Mouse (Mus musculus): ENCODE measurements around the gene Mindy3. TPM values are rescaled to one million over a fixed set of nuclear protein-coding genes. Genes with fewer than 3 reads are reported as not detected.

Mindy3 gene
- total RNA-seq, 2 experiments from 2014 or later = 52.1 to 54.8 TPM

GRCm38 (mm10) chr2:12316361-12316760 is 102.9 kb downstream of the Mindy3 start:
- DNase-seq (ENCODE audit: low spot score in 2 of 2) = no peak
- intact Hi-C loops (cut with DNase I) = no loop called here

- intact Hi-C loops (cut with DNase I) = no loop called here
- no peak for DNase-seq (ENCODE audit: low spot score in 2 of 2)
Observed at GRCm38 (mm10) chr2:12314028-12314427, 105.2 kb downstream of the Mindy3 start.

- DNase-seq (ENCODE audit: low spot score in 2 of 2) = no peak
- intact Hi-C loops (cut with DNase I) = loop anchor here (10.0 kb wide), 1 partner anchor 514 kb away; no protein-coding TSS in a partner anchor
Observed at GRCm38 (mm10) chr2:12308466-12308865, 110.8 kb downstream of the Mindy3 start.

- intact Hi-C loops (cut with DNase I) = loop anchor here (10.0 kb wide), 1 partner anchor 513 kb away; no protein-coding TSS in a partner anchor
- DNase-seq (ENCODE audit: low spot score in 2 of 2) = no peak
Observed at GRCm38 (mm10) chr2:12307311-12307710, 112.0 kb downstream of the Mindy3 start.

DNA sequence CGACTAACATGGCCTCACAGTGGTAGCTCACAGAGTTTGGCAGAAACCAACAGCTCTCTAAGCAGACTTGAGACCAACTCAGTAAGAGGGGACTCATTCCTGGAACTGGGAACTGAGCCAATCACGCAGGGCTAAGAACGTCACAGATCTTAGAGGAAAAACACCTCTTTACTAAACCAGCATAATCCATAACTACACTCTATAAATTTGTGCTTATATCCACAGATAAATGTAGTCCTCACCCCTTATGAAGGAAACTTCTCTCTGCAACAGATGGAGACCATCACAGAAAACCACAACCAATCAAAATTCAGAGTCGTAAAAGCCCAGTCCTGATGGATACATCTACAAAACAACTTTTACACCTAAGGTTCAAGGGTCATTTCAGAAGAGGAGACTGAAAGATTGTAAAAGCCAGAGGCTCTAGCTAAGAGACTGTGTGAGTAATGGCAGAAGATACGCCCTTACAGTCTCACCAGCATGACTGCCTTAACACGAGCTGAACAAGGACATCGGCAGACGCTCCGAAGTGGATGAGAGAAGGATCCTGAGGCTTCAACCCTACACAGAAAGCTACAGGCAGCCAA is 114.1 kb downstream of the Mindy3 start:
- intact Hi-C loops (cut with DNase I) = loop anchor here (10.0 kb wide), 1 partner anchor 510 kb away; no protein-coding TSS in a partner anchor
- no peak for DNase-seq (ENCODE audit: low spot score in 2 of 2)

DNA sequence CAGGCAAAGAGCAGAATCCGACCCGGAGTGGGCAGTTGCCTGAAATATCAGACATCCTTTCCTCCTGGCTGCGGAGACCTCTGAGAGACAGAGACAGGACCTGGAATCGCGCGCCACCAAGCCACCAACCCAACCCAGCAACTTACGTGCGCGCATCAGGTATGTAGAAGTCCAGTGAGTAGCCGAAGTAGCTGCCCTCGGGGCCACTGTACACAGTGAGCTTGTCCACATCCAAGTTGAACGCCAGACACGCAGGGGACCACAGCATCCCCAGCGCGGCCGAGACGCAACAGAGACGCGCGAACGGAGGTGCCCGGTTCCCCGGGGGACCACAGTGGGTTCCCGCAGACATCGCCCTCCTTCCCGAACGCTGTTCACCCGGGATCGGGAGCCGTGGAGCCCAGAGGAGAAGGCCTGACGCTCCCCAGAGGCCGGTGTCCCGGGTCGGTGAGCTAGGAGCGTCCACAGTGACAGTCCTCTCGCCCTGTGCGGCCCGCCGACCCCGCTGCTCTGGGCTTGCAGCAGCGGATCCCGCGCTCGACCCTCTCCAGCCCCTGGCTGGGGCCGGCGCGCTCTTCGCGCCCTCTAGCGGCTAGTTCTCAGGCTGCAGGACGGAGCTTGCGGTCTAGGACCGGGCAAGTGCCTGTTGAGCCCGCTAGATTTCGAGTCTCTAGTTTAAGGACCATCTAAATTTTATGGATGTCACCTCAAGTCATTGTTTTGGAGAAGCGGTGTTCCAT is 117.7 kb downstream of the Mindy3 start, which contains the start of gene Itga8:
Itga8 (minus strand) TSS at position 492 of the 740 bp plus-strand sequence.
- intact Hi-C loops (cut with DNase I) = loop anchor here (1.0 to 10.0 kb wide), 5 partner anchors 86 to 507 kb away; no protein-coding TSS in a partner anchor
- DNase-seq (ENCODE audit: low spot score in 2 of 2) = peak; percentile 80 to 83

- intact Hi-C loops (cut with DNase I) = loop anchor here (1.0 to 10.0 kb wide), 5 partner anchors 87 to 506 kb away; no protein-coding TSS in a partner anchor
- DNase-seq (ENCODE audit: low spot score in 2 of 2) = peak in 1 of 2 experiments; percentile 38
Observed at GRCm38 (mm10) chr2:12300449-12301228, 118.6 kb downstream of the Mindy3 start.

DNA sequence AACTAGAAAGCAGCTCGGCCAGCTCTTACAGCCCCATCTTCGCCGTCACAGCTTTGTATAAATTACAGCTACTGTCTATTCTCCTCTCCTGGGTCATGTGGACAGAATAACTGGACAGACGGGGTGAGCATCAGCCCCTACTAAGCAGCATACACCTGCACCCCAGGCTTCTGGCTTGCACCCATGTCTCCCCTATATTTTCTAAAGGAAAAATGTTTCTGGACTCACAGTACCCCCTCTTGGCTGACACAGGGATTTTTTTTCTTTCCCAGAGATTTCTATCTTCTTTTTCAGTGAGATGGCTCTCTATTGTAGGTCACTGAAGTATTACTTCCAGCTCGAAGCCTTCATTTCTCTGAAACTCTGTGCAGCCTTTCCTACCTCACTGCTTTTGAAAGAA is 122.0 kb downstream of the Mindy3 start:
- DNase-seq (ENCODE audit: low spot score in 2 of 2) = no peak
- intact Hi-C loops (cut with DNase I) = loop anchor here (1.0 kb wide), 1 partner anchor 295 kb away; no protein-coding TSS in a partner anchor

Other genes with a start within 250 kb of the Mindy3 start
- gene Itga8, start 117.5 kb downstream of the Mindy3 start, total RNA-seq (2021) = 1 to 10 TPM; 9.3 to 9.8 TPM